Mouse (Mus musculus) gastrocnemius, postnatal 25 days (tissue): Measurements from ENCODE around the gene Ambra1. TPM values are rescaled to one million over a fixed set of nuclear protein-coding genes. Genes with fewer than 3 reads are reported as not detected.

ENCODE experiments used
- DNase-seq: peaks from one replicate; pipeline ENCODE4 v3.0.0; 2022
- total RNA-seq, 2 experiments: library from RNA; stranded (reverse); gene quantifications; 1 replicate in 1 of 2; 2 replicates in 1 of 2; pipeline ENCODE4 v1.2.3; 2021

The Ambra1 gene
- total RNA-seq, 2 experiments from 2014 or later: 12.6 to 13.0 TPM

- no peak for DNase-seq
Observed at GRCm38 (mm10) chr2:91939303-91939935, 209.5 kb downstream of the Ambra1 start.

- peak; percentile 5 for DNase-seq
Observed at GRCm38 (mm10) chr2:91942356-91942755, 212.4 kb downstream of the Ambra1 start.

GRCm38 (mm10) chr2:91944170-91944950 is 214.4 kb downstream of the Ambra1 start:
- DNase-seq: peak; percentile 72

GRCm38 (mm10) chr2:91945483-91945882 is 215.5 kb downstream of the Ambra1 start, which contains the start of gene Gm9821:
Gene Gm9821, plus strand, starts transcription at chr2:91945703.
- DNase-seq: peak; percentile 5

GRCm38 (mm10) chr2:91946836-91947235 is 216.9 kb downstream of the Ambra1 start:
- peak; percentile 30 for DNase-seq

GRCm38 (mm10) chr2:91947397-91948150 is 217.6 kb downstream of the Ambra1 start:
- DNase-seq: peak; percentile 68

- peak; percentile 36 for DNase-seq
Observed at GRCm38 (mm10) chr2:91948151-91948509, 218.2 kb downstream of the Ambra1 start.

- DNase-seq: peak; percentile 28
Observed at GRCm38 (mm10) chr2:91948792-91949241, 218.9 kb downstream of the Ambra1 start.

- DNase-seq: peak; percentile 64
Observed at GRCm38 (mm10) chr2:91949411-91950274, 219.7 kb downstream of the Ambra1 start.

- peak; percentile 77 for DNase-seq
Observed at GRCm38 (mm10) chr2:91950275-91951085, 220.5 kb downstream of the Ambra1 start.

- DNase-seq: peak; percentile 70
Observed at GRCm38 (mm10) chr2:91953825-91954224, 223.9 kb downstream of the Ambra1 start.

- peak; percentile 6 for DNase-seq
Observed at GRCm38 (mm10) chr2:91955121-91955591, 225.2 kb downstream of the Ambra1 start.

GRCm38 (mm10) chr2:91955875-91956274 is 225.9 kb downstream of the Ambra1 start:
- no peak for DNase-seq

- peak; percentile 30 for DNase-seq
Observed at GRCm38 (mm10) chr2:91957096-91957495, 227.2 kb downstream of the Ambra1 start.

- no peak for DNase-seq
Observed at GRCm38 (mm10) chr2:91958049-91958448, 228.1 kb downstream of the Ambra1 start.

- peak; percentile 45 for DNase-seq
Observed at GRCm38 (mm10) chr2:91958701-91959457, 228.9 kb downstream of the Ambra1 start.

- no peak for DNase-seq
Observed at GRCm38 (mm10) chr2:91959544-91960410, 229.8 kb downstream of the Ambra1 start.

- no peak for DNase-seq
Observed at GRCm38 (mm10) chr2:91960459-91960858, 230.5 kb downstream of the Ambra1 start.
